Mouse (Mus musculus) stomach, postnatal 0 days (tissue): Measurements from ENCODE around the gene Hs3st5.

Experiments
- CTCF ChIP-seq: IDR thresholded peaks from 2 replicates; pipeline ENCODE4 v1.5.1; 2016; ENCODE audit warnings: antibody characterized with exemption, low read depth, mild to moderate bottlenecking, moderate library complexity
- EP300 ChIP-seq: optimal IDR thresholded peaks from 2 replicates; pipeline ENCODE3; 2016; ENCODE audit warnings: antibody characterized with exemption

GRCm38 (mm10) chr10:36832204-36832603 is 325.6 kb downstream of the Hs3st5 start:
- TF ChIP-seq CTCF, result no peak
- no peak for TF ChIP-seq EP300
